Mouse (Mus musculus) liver, embryonic 13.5 days (tissue): Measurements from ENCODE around the gene Ripk3. TPM values are rescaled to one million over a fixed set of nuclear protein-coding genes. Genes with fewer than 3 reads are reported as not detected.

Experiments
- ATAC-seq: fragments of 200-750 bp; cut with Nextera tagmentation; 2 replicates; pipeline ENCODE4 v1.8.0; 2017; ENCODE audit warnings: low read depth, mild to moderate bottlenecking, moderate number of reproducible peaks, moderate library complexity
- DNase-seq: peaks from one replicate; pipeline ENCODE4 v3.0.0; 2022
- H3K27ac ChIP-seq: fragments of 300-500 bp; sonication (generic); 2 replicates; pipeline ENCODE4 v1.5.1; 2015; ENCODE audit warnings: moderate library complexity, mild to moderate bottlenecking, inconsistent platforms
- H3K27me3 ChIP-seq: fragments of 300-500 bp; sonication (generic); 2 replicates; pipeline ENCODE4 v1.6.1; 2015; ENCODE audit warnings: mild to moderate bottlenecking, inconsistent platforms
- H3K36me3 ChIP-seq: fragments of 300-500 bp; sonication (generic); 2 replicates; pipeline ENCODE4 v1.6.1; 2015; ENCODE audit warnings: mild to moderate bottlenecking, inconsistent platforms
- H3K4me1 ChIP-seq: fragments of 300-500 bp; sonication (generic); replicated peaks from 2 replicates; pipeline ENCODE4 v1.6.1; 2015; ENCODE audit warnings: inconsistent platforms
- H3K4me2 ChIP-seq: fragments of 300-500 bp; sonication (generic); 2 replicates; pipeline ENCODE4 v1.6.1; 2015; ENCODE audit warnings: inconsistent platforms, mild to moderate bottlenecking, moderate library complexity
- H3K4me3 ChIP-seq: fragments of 300-500 bp; sonication (generic); replicated peaks from 2 replicates; pipeline ENCODE4 v1.5.1; 2015; ENCODE audit warnings: mild to moderate bottlenecking, inconsistent platforms
- H3K9ac ChIP-seq: fragments of 300-500 bp; sonication (generic); 2 replicates; pipeline ENCODE4 v1.6.1; 2015; ENCODE audit warnings: mild to moderate bottlenecking, inconsistent platforms
- H3K9me3 ChIP-seq: fragments of 300-500 bp; sonication (generic); replicated peaks from 2 replicates; pipeline ENCODE4 v1.6.1; 2016; ENCODE audit warnings: inconsistent platforms
- WGBS: fragments of 180-500 bp; shearing (Covaris S2); methylation state at CpG from one replicate; pipeline ENCODE4 v1.1.7; 2015; ENCODE audit not compliant: insufficient replicate concordance; 5-methylcytosine and 5-hydroxymethylcytosine counted together
- polyA plus RNA-seq: library from polyadenylated mRNA; unstranded; fragments of >200 nt; fragmentation: Nextera tagmentation; extraction: Ambion mirVana; gene quantifications from 2 replicates; pipeline ENCODE4 v1.2.1, GENCODE M21; 2015

The Ripk3 gene
- polyA plus RNA-seq, 1 experiment from 2014 or later: 22.1 TPM

- Histone ChIP-seq H3K9me3 (no peaks in the 10 kb centered on the region), H3K4me3 (peak overlapping the region; percentile 61), H3K36me3 (no peaks in the 10 kb centered on the region), H3K27ac (peak overlapping the region; percentile 34; the same call in 1 of the 2 replicates), H3K9ac (no peak overlapping the region), H3K4me1 (peaks cover 41% of the 10 kb centered on the region), H3K4me2 (peak overlapping the region; percentile 79), H3K27me3 (peaks cover 77% of the 10 kb centered on the region)
- DNase-seq (no peak), ATAC-seq (no peak)
- 5% methylated on average over 30 of the region's 32 CpGs for WGBS
Observed at GRCm38 (mm10) chr14:55824481-55825215, 36.0 kb upstream of the Ripk3 start.

- ATAC-seq: no peak
- Histone ChIP-seq H3K4me1 (peaks cover 41% of the 10 kb centered on the region), H3K4me2 (peak overlapping the region; percentile 79), H3K4me3 (peak overlapping the region; percentile 61), H3K9ac (0 out of 2 replicates have a peak overlapping the region, but pooled peaks have one; percentile 4), H3K9me3 (no peaks in the 10 kb centered on the region), H3K36me3 (no peaks in the 10 kb centered on the region), H3K27me3 (peaks cover 71% of the 10 kb centered on the region), H3K27ac (peak overlapping the region; percentile 34; the same call in 1 of the 2 replicates)
- 6% methylated on average over 10 of the region's 10 CpGs for WGBS
- DNase-seq: no peak
Observed at GRCm38 (mm10) chr14:55824001-55824480, 35.4 kb upstream of the Ripk3 start.

DNA sequence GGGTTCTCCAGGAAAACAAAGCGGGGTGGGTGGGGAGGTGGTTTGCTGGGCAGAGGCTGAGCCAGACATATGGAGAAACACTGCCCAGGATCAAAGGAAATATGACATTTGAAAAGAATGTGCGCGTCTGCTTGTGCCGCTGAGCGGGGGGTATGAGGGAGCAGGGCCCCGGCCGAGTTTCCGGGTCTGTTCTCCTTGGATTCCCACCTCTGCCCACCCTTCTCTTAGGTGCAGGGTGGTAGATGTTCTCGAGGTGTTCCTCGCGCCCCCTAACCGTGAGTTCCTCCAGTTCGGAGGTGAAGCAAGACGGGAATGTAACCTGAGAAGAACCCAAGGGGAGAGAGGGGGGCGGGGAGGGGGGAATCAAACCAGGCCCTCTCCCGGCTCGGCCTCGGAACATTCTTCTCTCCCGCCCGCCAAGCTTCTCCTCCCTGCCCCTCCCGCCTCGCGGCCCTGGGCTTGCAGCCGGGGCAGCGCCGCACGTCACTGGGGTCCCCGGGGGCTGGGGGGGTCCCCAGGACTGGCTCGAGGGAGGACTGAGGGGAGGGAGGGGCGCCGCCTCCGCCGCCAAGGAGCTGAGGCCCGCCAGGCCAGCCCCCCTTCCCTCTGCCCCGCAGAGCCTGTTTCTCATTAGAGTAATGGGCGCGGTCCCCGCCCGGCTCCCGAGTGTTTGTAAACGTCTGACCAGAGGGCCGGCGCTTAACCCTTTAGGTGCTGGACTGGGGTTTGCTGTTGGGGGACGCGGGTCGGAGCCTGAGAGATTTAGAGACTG is 34.5 kb upstream of the Ripk3 start, which contains the start of gene Nfatc4:
TSS of gene Nfatc4 (plus strand) at position 154 of the 772 bp plus-strand sequence.
- Histone ChIP-seq H3K9ac (peak within 1 kb of the TSS; percentile 58), H3K4me3 (peak within 1 kb of the TSS; percentile 61), H3K4me2 (peak within 1 kb of the TSS; percentile 79), H3K36me3 (no peaks in the 10 kb centered on the region), H3K27me3 (peaks cover 63% of the 10 kb centered on the region), H3K4me1 (peaks cover 34% of the 10 kb centered on the region), H3K27ac (peak within 1 kb of the TSS; percentile 34), H3K9me3 (no peaks in the 10 kb centered on the region)
- peak; percentile 24 for DNase-seq
- WGBS: under 1% methylated on average over 30 of the region's 46 CpGs
- ATAC-seq: peak; percentile 27; the same call in 1 of the 2 replicates

DNA sequence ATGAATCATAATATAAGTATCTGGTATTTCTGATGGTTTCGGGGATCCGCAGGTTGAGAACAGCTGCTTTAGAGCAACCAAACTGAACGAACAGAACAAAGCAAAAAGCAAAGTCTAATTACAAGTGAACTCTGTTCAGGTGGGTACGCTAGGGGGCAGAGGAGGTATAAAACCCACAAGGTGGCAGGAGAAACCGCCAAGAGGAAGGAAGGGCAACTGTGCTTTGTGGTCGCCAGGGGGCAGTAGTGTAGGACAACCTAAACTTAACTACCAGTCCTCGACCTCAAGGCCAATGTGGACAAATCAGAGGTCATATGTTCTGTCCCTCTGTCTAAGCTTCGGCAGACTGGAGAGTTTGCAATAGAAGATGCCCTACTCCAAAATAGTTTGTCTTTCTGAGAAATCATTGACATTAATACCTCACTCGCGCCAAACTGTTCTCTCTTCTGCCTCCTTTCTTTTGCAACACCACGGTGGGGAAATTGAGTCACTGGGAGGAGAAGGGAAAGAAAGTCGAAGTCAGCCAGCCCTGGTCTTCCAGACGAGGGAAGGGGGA is 33.8 kb upstream of the Ripk3 start:
- DNase-seq: peak; percentile 51

GRCm38 (mm10) chr14:55820576-55820975 is 31.9 kb upstream of the Ripk3 start:
- H3K4me3 ChIP-seq: no peak overlapping the region
- no peak overlapping the region for H3K4me2 ChIP-seq
- no peak for DNase-seq
- no peak for ATAC-seq
- no peak overlapping the region for H3K9ac ChIP-seq
- no peaks in the 10 kb centered on the region for H3K9me3 ChIP-seq
- no peaks in the 10 kb centered on the region for H3K36me3 ChIP-seq
- 69% methylated on average over 9 of the region's 9 CpGs for WGBS
- no peak overlapping the region for H3K27ac ChIP-seq
- peaks cover 26% of the 10 kb centered on the region for H3K4me1 ChIP-seq
- peaks cover 37% of the 10 kb centered on the region for H3K27me3 ChIP-seq

More for the DNA sequence above, 33.8 kb upstream of the Ripk3 start:
- WGBS: 3% methylated on average over 13 of the region's 13 CpGs
- peaks cover 33% of the 10 kb centered on the region for H3K4me1 ChIP-seq
- peak; percentile 55; the same call in 1 of the 2 replicates for ATAC-seq
- H3K4me2 ChIP-seq: peak overlapping the region; percentile 79
- peak overlapping the region; percentile 61 for H3K4me3 ChIP-seq
- no peaks in the 10 kb centered on the region for H3K36me3 ChIP-seq
- H3K27ac ChIP-seq: no peak overlapping the region; the same call in 1 of the 2 replicates
- peak overlapping the region; percentile 58; the same call in 1 of the 2 replicates for H3K9ac ChIP-seq
- H3K27me3 ChIP-seq: peaks cover 56% of the 10 kb centered on the region
- no peaks in the 10 kb centered on the region for H3K9me3 ChIP-seq

DNA sequence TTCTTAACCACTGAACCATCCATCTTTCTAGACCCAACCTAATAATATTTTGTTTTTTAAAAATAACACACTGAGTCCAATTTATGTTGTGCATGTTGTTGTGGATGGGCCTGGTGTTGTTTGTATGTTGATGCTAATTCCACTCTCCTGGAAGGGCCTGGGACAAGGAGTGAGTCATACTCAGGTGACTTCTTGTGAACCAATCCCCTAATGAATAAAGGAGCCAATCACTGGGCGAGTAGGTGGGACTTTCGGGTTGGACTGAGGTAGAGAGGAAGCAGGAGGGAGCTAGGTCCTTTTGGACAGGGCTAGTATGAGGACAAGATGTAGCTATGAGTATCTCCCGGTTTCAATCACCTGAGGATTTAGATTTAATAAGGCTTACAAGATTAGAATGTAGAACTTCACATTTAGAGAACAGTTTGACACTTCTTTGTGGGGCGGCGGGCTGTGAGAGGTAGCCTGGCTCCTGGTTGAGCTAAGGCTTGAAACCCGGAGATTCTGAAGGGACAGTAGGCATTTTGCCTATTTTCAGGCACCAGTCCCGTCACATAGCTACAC is 31.3 kb upstream of the Ripk3 start:
- peaks cover 21% of the 10 kb centered on the region for H3K4me1 ChIP-seq
- H3K27me3 ChIP-seq: peaks cover 33% of the 10 kb centered on the region
- DNase-seq (no peak), ATAC-seq (no peak)
- H3K9me3 ChIP-seq: no peaks in the 10 kb centered on the region
- no peak overlapping the region for H3K9ac ChIP-seq
- no peaks in the 10 kb centered on the region for H3K36me3 ChIP-seq
- H3K4me2 ChIP-seq: no peak overlapping the region
- H3K27ac ChIP-seq: no peak overlapping the region
- 64% methylated on average over 7 of the region's 7 CpGs for WGBS
- H3K4me3 ChIP-seq: no peak overlapping the region

DNA sequence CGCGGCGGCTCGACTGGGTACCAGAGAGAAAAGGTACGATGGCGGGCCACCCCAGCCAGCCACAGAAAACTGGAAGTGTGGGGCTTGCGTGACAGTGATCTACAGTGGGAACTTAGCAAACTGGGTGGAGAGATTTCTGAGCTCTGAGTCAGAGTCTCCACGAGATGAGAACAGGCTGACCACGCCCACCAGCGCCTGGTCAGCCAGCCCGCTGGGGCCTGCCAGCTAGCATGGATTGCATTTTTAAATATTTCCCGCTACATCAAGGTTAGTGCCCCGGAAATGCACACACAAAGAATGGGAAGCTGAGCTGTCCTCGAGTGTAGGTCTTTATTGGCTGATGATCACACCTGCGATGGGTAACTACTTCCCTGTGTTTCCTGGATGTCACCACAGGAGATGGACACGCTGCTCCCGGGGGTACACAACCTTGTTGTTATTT is 26.7 kb upstream of the Ripk3 start:
- no peaks in the 10 kb centered on the region for H3K9me3 ChIP-seq
- DNase-seq (no peak), ATAC-seq (no peak)
- 22% methylated on average over 17 of the region's 17 CpGs for WGBS
- H3K27me3 ChIP-seq: 0 out of 2 replicates have a peak, but pooled peaks cover 5% of the 10 kb centered on the region
- H3K4me1 ChIP-seq: 0 out of 2 replicates have a peak, but pooled peaks cover 2% of the 10 kb centered on the region
- H3K4me3 ChIP-seq: peak overlapping the region; percentile 38
- no peaks in the 10 kb centered on the region for H3K36me3 ChIP-seq
- no peak overlapping the region for H3K27ac ChIP-seq
- peak overlapping the region; percentile 55 for H3K4me2 ChIP-seq
- H3K9ac ChIP-seq: no peak overlapping the region

DNA sequence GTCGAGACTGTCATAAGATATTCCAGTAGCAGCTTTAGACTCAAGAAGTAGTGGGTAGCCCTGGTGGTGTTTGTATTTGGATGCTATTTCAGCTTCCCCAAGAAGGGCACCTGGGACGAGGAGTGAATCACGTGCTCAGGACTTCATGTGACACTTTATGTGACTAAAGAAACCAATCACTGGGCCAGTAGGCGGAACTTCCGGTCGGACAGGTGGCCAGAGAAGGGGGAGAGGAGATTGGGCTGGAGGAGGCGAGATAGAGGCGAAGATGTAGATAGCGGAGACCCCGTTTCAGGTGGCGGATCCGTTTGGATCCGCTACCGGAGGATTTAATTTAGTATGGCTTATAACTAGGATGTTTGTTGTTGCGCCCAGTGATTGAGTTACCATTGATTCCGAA is 26.2 kb upstream of the Ripk3 start:
- no peak for ATAC-seq
- Histone ChIP-seq H3K9ac (no peak overlapping the region), H3K9me3 (no peaks in the 10 kb centered on the region), H3K4me3 (peak overlapping the region; percentile 38), H3K27ac (no peak overlapping the region), H3K27me3 (0 out of 2 replicates have a peak, but pooled peaks cover 5% of the 10 kb centered on the region), H3K4me2 (peak overlapping the region; percentile 55), H3K4me1 (0 out of 2 replicates have a peak, but pooled peaks cover 2% of the 10 kb centered on the region), H3K36me3 (no peaks in the 10 kb centered on the region)
- 32% methylated on average over 16 of the region's 16 CpGs for WGBS
- peak; percentile 17 for DNase-seq

DNA sequence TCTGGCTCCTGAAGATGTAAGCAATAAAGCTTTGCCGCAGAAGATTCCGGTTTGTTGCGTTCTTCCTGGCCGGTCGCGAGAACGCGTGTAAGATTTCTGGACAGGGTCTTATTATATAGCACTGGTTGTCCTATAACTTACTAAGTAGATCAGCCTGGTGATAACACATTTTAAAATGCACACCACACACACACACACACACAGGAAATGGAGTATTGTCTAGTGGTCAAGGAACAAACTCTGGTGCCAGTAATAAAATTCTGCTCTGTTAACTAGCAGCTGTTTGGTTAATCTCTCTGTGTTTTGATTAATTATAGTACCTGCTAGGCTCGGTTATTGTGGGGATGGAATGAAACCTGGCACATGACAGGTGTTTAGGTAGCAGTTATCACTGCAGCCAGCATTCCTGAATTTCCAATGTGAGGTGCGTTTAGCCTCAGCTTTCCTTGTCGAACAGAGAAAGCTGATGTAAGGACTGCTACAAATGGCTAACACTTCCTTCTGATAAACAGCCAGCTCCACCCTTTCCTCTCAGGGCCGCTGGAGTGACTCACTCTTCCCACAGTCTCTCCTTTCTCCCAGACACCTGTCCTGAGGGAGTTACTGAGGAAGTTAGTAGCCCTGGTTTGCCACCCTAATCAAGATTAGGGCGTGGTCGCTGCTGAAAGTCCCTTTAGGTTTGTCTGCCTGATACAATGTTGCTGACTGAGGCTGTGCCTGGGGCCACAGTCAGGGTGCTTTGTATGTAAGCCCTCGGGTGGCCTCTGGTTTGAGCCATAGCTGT is 6.9 kb upstream of the Ripk3 start:
- Histone ChIP-seq H3K36me3 (no peaks in the 10 kb centered on the region), H3K27ac (no peak overlapping the region), H3K27me3 (no peaks in the 10 kb centered on the region), H3K4me3 (no peak overlapping the region), H3K9ac (peak overlapping the region; percentile 17; the same call in 1 of the 2 replicates), H3K9me3 (no peaks in the 10 kb centered on the region), H3K4me2 (no peak overlapping the region), H3K4me1 (peaks cover 12% of the 10 kb centered on the region)
- ATAC-seq: peak; percentile 23; the same call in 1 of the 2 replicates
- WGBS: 55% methylated on average over 15 of the region's 15 CpGs
- no peak for DNase-seq

- H3K9ac ChIP-seq: no peak overlapping the region
- ATAC-seq (no peak), DNase-seq (no peak)
- H3K27ac ChIP-seq: no peak overlapping the region
- 47% methylated on average over 2 of the region's 2 CpGs for WGBS
- H3K4me1 ChIP-seq: peaks cover 13% of the 10 kb centered on the region
- H3K4me2 ChIP-seq: no peak overlapping the region
- H3K9me3 ChIP-seq: no peaks in the 10 kb centered on the region
- H3K4me3 ChIP-seq: no peak overlapping the region
- H3K36me3 ChIP-seq: no peaks in the 10 kb centered on the region
- H3K27me3 ChIP-seq: no peaks in the 10 kb centered on the region
Observed at GRCm38 (mm10) chr14:55793946-55794345, 5.3 kb upstream of the Ripk3 start.
